Mouse (Mus musculus): ENCODE results near the gene Tspo.
A peak's percentile ranks its signal among the peaks of the same experiment; 100 is the strongest.

Tspo gene

GRCm38 (mm10) chr15:83563327-83563856 lies at the start of gene Tspo, which contains the start of gene Mcat:
Gene Tspo (plus strand): TSS chr15:83563592.
Gene Mcat (minus strand): TSS chr15:83563787.
- peak; percentile 76 for DNase-seq (ENCODE audit: low spot score)

GRCm38 (mm10) chr15:83515018-83515417 lies 48.4 kb upstream of the Tspo start:
- DNase-seq (ENCODE audit: low spot score) = no peak

GRCm38 (mm10) chr15:83518215-83519048 lies 45.0 kb upstream of the Tspo start:
- DNase-seq (ENCODE audit: low spot score) = peak; percentile 62

GRCm38 (mm10) chr15:83520861-83521382 lies 42.5 kb upstream of the Tspo start:
- no peak for DNase-seq (ENCODE audit: low spot score)

GRCm38 (mm10) chr15:83523196-83523595 lies 40.2 kb upstream of the Tspo start:
- no peak for DNase-seq (ENCODE audit: low spot score)

GRCm38 (mm10) chr15:83523638-83524332 lies 39.6 kb upstream of the Tspo start:
- DNase-seq (ENCODE audit: low spot score) = no peak

DNA sequence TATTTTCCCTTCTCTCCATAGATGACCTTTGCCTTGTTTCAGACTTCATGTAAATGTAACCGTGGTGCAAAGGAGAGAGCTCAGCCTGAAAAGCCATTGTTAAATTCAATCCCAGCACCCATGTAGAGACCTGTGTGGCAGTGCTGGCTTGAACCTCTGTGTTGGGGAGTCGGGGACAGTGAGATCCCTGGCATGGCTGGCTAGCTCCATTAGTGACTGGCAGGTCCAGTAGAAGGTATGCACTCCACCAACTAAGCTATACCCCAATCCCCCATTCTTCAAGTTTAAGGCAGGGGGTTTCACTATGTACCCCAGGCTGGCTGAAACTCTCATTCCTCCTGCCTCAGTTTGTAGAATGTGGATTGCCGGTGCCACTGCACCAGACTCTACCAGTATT lies 39.1 kb upstream of the Tspo start:
- no peak for DNase-seq (ENCODE audit: low spot score)

DNA sequence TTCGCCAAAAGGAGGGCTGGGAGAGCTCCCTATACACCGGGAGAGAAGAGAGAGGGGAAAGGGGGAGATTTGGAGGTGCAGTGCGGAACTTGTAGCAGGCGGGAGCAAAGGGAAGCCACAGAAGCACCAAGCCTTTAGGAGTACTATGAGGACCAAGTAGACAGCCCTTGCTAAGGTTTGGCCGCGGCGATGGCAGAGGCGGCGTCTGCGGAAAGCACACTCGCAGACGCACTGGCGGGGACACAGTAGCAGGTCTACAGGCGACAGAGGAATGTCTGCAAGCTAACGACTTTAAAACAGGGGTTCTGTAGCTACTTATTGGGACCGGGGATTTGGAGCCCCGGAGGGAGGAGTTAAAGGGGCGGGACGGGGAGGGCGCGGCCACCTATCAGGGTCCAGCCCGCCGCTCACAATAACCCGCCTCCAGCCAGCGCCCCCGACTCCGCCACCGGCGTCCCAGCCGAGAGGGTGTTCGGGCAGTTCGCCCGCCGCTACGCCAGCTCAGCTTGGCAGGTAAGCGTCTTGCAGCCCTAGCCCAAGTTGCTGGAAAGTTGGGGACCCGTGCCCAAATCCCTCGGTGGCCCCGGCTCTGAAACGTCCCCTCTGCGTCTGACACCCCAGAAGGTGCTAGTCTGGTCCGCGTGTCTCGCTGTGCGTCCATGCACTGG lies 36.8 kb upstream of the Tspo start, which contains the start of gene Bik:
Bik (plus strand) TSS at position 439 of the 668 bp plus-strand sequence.
- DNase-seq (ENCODE audit: low spot score) = peak; percentile 66

GRCm38 (mm10) chr15:83527092-83527437 lies 36.3 kb upstream of the Tspo start:
- no peak for DNase-seq (ENCODE audit: low spot score)

GRCm38 (mm10) chr15:83527747-83528146 lies 35.6 kb upstream of the Tspo start:
- no peak for DNase-seq (ENCODE audit: low spot score)

- no peak for DNase-seq (ENCODE audit: low spot score)
These were observed 34.5 kb upstream of the Tspo start for GRCm38 (mm10) chr15:83528892-83529291.

- no peak for DNase-seq (ENCODE audit: low spot score)
These were observed 33.6 kb upstream of the Tspo start for GRCm38 (mm10) chr15:83529765-83530164.

DNA sequence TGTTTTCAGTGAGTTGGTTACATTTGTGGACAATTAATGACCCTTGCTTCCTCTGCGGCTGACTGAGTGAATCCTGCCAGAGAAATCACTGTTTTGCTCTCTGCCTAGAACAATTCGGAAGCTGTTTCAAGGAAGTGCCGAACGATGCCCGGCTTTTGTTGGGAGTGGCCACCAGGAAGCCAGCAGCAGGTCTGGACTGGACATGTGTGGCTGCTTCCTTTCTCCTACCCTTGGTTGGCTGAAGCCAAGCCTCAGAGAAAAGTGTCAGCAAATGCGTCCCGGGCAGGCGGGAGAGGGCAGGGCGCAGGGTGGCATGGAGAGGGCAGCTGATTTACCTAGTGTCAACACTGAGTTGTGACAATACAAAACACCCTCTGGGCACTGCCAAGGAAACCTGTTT lies 33.2 kb upstream of the Tspo start:
- peak; percentile 75 for DNase-seq (ENCODE audit: low spot score)

GRCm38 (mm10) chr15:83530688-83531087 lies 32.7 kb upstream of the Tspo start:
- no peak for DNase-seq (ENCODE audit: low spot score)

GRCm38 (mm10) chr15:83531961-83532469 lies 31.4 kb upstream of the Tspo start:
- DNase-seq (ENCODE audit: low spot score) = no peak

DNA sequence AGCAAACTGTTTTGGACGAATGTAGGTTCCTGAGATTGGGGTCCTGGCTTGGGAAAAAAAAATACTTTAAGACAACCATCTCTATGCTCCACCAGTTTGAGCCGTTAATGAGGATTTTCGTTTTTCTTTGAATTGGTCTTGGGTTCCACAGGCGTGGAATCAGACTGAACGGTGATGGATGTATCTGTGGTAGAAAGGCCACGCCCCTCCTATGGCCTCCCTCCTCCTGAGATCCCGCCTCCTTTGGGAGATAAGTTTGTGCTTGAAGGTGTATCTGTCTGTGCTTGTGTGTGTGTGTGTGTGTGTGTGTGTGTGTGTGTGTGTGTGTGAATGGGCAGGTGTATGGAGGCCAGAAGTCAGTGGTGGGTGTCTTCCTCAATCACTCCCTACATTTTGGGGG lies 30.8 kb upstream of the Tspo start:
- no peak for DNase-seq (ENCODE audit: low spot score)

- DNase-seq (ENCODE audit: low spot score) = peak; percentile 25
These were observed 28.2 kb upstream of the Tspo start for GRCm38 (mm10) chr15:83534960-83535889.

GRCm38 (mm10) chr15:83535890-83536231 lies 27.5 kb upstream of the Tspo start:
- no peak for DNase-seq (ENCODE audit: low spot score)

DNA sequence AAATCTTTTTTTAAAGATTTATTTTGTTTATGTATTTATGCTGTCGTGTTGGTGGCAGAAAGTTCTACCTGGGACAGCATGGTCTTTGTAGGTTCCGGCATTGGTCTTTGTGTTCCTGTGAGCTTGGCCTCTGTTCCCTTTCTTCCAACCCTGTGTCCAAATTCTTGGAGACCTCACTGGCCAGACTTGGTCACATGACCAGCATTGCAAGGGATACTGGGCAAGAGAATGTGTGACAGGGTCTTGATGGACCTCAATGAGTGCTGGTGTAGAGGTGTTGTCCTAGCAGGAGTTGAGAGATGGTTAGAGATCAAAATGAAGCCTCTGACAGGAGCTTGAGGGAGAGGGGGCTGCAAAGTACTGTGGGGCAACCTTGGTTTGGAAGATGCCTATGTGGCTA lies 24.5 kb upstream of the Tspo start:
- DNase-seq (ENCODE audit: low spot score) = no peak

DNA sequence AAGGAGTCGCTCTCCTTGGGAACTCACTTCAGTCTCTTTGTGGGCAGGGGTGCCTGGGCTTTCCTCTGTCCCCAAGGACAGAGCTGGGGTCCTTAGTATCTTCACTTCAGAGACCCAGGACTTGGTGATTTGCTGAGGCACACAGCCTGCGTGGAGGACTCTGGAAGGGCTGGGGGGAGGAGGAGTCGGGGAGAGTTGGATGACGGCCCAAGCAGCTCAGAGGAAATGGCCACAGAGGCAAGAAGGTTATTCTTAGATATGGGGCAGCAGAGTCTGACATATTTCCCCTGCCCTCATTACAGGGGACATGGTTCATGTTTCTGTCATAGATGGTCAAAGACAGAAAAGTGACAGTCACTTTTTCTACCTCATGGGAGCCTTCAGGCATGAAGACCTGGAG lies 23.5 kb upstream of the Tspo start:
- DNase-seq (ENCODE audit: low spot score) = no peak

GRCm38 (mm10) chr15:83541647-83542287 lies 21.6 kb upstream of the Tspo start:
- DNase-seq (ENCODE audit: low spot score) = peak; percentile 46
